Mouse (Mus musculus) lung, adult 2 months (tissue): ENCODE measurements around the gene Ppfibp1.

Experiments
- CTCF ChIP-seq: fragments of 200-500 bp; IDR thresholded peaks from 2 replicates; pipeline ENCODE4 v1.5.1; 2011; ENCODE audit warnings: mild to moderate bottlenecking, low read length, control low read depth; ENCODE audit not compliant: insufficient read depth
- POLR2A ChIP-seq: fragments of 200-500 bp; IDR thresholded peaks from 2 replicates; pipeline ENCODE4 v1.6.1; 2011; ENCODE audit warnings: low read depth, mild to moderate bottlenecking, control low read depth, low read length, borderline replicate concordance; ENCODE audit errors: extremely low read depth

DNA sequence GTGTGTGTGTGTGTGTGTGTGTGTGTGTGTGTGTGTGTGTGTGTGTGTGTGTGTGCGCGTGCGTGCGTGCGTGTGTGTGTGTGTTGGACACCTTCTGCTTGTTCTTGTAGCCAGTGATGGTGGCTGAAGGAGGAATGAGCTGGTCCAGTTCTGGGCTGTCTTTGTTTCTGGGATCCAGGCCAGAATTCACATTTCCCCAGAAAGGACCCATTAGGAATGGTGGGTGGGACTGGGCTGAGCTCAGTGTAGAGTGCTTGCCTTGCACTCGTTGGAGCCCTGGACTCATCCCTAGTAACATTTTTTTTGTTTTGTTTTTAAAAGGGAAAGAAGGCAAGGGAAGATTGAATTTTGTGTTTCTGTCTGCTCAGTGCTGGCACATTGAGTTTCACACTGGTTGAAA lies 47.7 kb downstream of the Ppfibp1 start:
- TF ChIP-seq POLR2A (no peak), CTCF (no peak)
